Mouse (Mus musculus) spleen, adult 2 months (tissue): ENCODE measurements at regions not wholly inside any gene's neighbourhood (a gene's known extent, or its start where the extent isn't known, plus 50 kb on each side); places are given as distances from the start of the nearest gene placed in this dataset.

ENCODE experiments used
- DNase-seq, 2 experiments: peaks; one replicate each; pipeline versions ENCODE4 v3.0.0 to v3.0.0-alpha.2; 2012 to 2021; ENCODE audit warnings: low spot score in 2 of 2, low read depth in 1 of 2
- H3K27ac ChIP-seq: fragments of 200-500 bp; 2 replicates; pipeline ENCODE4 v1.5.1; 2012; ENCODE audit warnings: low read length, inconsistent platforms; ENCODE audit not compliant: insufficient read depth
- H3K27me3 ChIP-seq: fragments of 200-500 bp; 2 replicates; pipeline ENCODE4 v1.6.1; 2012; ENCODE audit warnings: mild to moderate bottlenecking, moderate library complexity, low read length, inconsistent platforms; ENCODE audit not compliant: control insufficient read depth, insufficient read depth
- H3K36me3 ChIP-seq: fragments of 200-500 bp; 2 replicates; pipeline ENCODE4 v1.6.1; 2012; ENCODE audit warnings: mild to moderate bottlenecking, low read length, inconsistent platforms; ENCODE audit not compliant: control insufficient read depth, insufficient read depth
- H3K4me1 ChIP-seq: fragments of 200-500 bp; 2 replicates; pipeline ENCODE4 v1.6.1; 2011; ENCODE audit warnings: inconsistent platforms; ENCODE audit not compliant: control insufficient read depth, insufficient read depth, insufficient read length
- H3K4me3 ChIP-seq: fragments of 200-500 bp; 2 replicates; pipeline ENCODE4 v1.5.1; 2011; ENCODE audit warnings: mild to moderate bottlenecking, inconsistent platforms; ENCODE audit not compliant: insufficient read depth, insufficient read length; ENCODE audit errors: extremely low read depth
- CTCF ChIP-seq: fragments of 200-500 bp; IDR thresholded peaks from 2 replicates; pipeline ENCODE4 v1.5.1; 2011; ENCODE audit warnings: mild to moderate bottlenecking, inconsistent platforms; ENCODE audit not compliant: insufficient read depth, insufficient read length, insufficient replicate concordance; ENCODE audit errors: extremely low read depth
- POLR2A ChIP-seq: fragments of 200-500 bp; IDR thresholded peaks from 2 replicates; pipeline ENCODE4 v1.6.1; 2011; ENCODE audit warnings: low read depth, low read length, inconsistent platforms
- WGBS: fragments of 180-500 bp; shearing (Covaris S2); methylation state at CpG from one replicate; pipeline ENCODE4 v1.1.7; 2018; 5-methylcytosine and 5-hydroxymethylcytosine counted together

- peaks cover 13% of the 10 kb centered on the region; the same call in 1 of the 2 replicates for H3K4me1 ChIP-seq
- H3K27me3 ChIP-seq: no peaks in the 10 kb centered on the region
- WGBS: 50% methylated on average over 11 of the region's 11 CpGs
- no peak for TF ChIP-seq CTCF
- TF ChIP-seq POLR2A: no peak
- no peaks in the 10 kb centered on the region for H3K36me3 ChIP-seq
- H3K27ac ChIP-seq: no peak overlapping the region
- DNase-seq: no peak
- H3K4me3 ChIP-seq: no peak overlapping the region
Observed at GRCm38 (mm10) chr13:44634616-44635015, 94.7 kb upstream of the Jarid2 start.

GRCm38 (mm10) chr13:44635221-44636007, 93.9 kb upstream of the Jarid2 start:
- WGBS: 24% methylated on average over 9 of the region's 12 CpGs
- H3K4me3 ChIP-seq: no peak overlapping the region
- H3K27ac ChIP-seq: no peak overlapping the region
- TF ChIP-seq CTCF (no peak), POLR2A (no peak)
- no peaks in the 10 kb centered on the region for H3K27me3 ChIP-seq
- DNase-seq: no peak
- H3K36me3 ChIP-seq: no peaks in the 10 kb centered on the region
- H3K4me1 ChIP-seq: peaks cover 13% of the 10 kb centered on the region; the same call in 1 of the 2 replicates

GRCm38 (mm10) chr13:44636008-44636335, 93.3 kb upstream of the Jarid2 start:
- Histone ChIP-seq H3K36me3 (no peaks in the 10 kb centered on the region), H3K4me3 (no peak overlapping the region), H3K27ac (no peak overlapping the region), H3K27me3 (no peaks in the 10 kb centered on the region), H3K4me1 (peaks cover 13% of the 10 kb centered on the region; the same call in 1 of the 2 replicates)
- 82% methylated on average over 2 of the region's 2 CpGs for WGBS
- no peak for DNase-seq
- TF ChIP-seq CTCF (no peak), POLR2A (no peak)

- 87% methylated on average over 7 of the region's 7 CpGs for WGBS
- peaks cover 9% of the 10 kb centered on the region; the same call in 1 of the 2 replicates for H3K4me1 ChIP-seq
- no peak for TF ChIP-seq CTCF
- no peak for TF ChIP-seq POLR2A
- H3K27me3 ChIP-seq: no peaks in the 10 kb centered on the region
- no peak for DNase-seq
- no peaks in the 10 kb centered on the region for H3K36me3 ChIP-seq
- no peak overlapping the region for H3K27ac ChIP-seq
- no peak overlapping the region for H3K4me3 ChIP-seq
Observed at GRCm38 (mm10) chr13:44642361-44642760, 86.9 kb upstream of the Jarid2 start.

GRCm38 (mm10) chr13:44650052-44650451, 79.2 kb upstream of the Jarid2 start:
- no peak for DNase-seq
- TF ChIP-seq CTCF (no peak), POLR2A (no peak)
- Histone ChIP-seq H3K36me3 (no peaks in the 10 kb centered on the region), H3K4me3 (no peak overlapping the region), H3K4me1 (no peaks in the 10 kb centered on the region), H3K27me3 (no peaks in the 10 kb centered on the region), H3K27ac (no peak overlapping the region)
- WGBS: 94% methylated on average over 13 of the region's 13 CpGs

- Histone ChIP-seq H3K27me3 (no peaks in the 10 kb centered on the region), H3K27ac (no peak overlapping the region), H3K4me3 (no peak overlapping the region), H3K36me3 (no peaks in the 10 kb centered on the region), H3K4me1 (no peaks in the 10 kb centered on the region)
- 89% methylated on average over 22 of the region's 22 CpGs for WGBS
- TF ChIP-seq POLR2A: no peak
- DNase-seq: no peak
Observed at GRCm38 (mm10) chr13:44651259-44652238, 77.7 kb upstream of the Jarid2 start.
